Mouse (Mus musculus) neural tube, embryonic 14.5 days (tissue): ENCODE measurements at regions not wholly inside any gene's neighbourhood (a gene's known extent, or its start where the extent isn't known, plus 50 kb on each side); places are given as distances from the start of the nearest gene placed in this dataset.

Source experiments
- ATAC-seq: fragments of 200-750 bp; cut with Nextera tagmentation; 2 replicates; pipeline ENCODE4 v1.8.0; 2017; ENCODE audit warnings: low read depth, mild to moderate bottlenecking, moderate TSS enrichment, moderate library complexity
- H3K27ac ChIP-seq: fragments of 300-500 bp; sonication (generic); 2 replicates; pipeline ENCODE4 v1.5.1; 2014; ENCODE audit warnings: low read depth, mild to moderate bottlenecking, control low read depth, low read length, moderate library complexity, mixed read lengths
- H3K27me3 ChIP-seq: fragments of 300-500 bp; sonication (generic); 2 replicates; pipeline ENCODE4 v1.6.1; 2014; ENCODE audit warnings: low read length; ENCODE audit not compliant: control insufficient read depth, insufficient read depth
- H3K36me3 ChIP-seq: fragments of 300-500 bp; sonication (generic); 2 replicates; pipeline ENCODE4 v1.6.1; 2014; ENCODE audit warnings: low read length, mixed read lengths; ENCODE audit not compliant: control insufficient read depth, insufficient read depth
- H3K4me1 ChIP-seq: fragments of 300-500 bp; sonication (generic); 2 replicates; pipeline ENCODE4 v1.6.1; 2014; ENCODE audit warnings: low read length; ENCODE audit not compliant: control insufficient read depth, insufficient read depth
- H3K4me2 ChIP-seq: fragments of 300-500 bp; sonication (generic); 2 replicates; pipeline ENCODE4 v1.6.1; 2014; ENCODE audit warnings: mild to moderate bottlenecking, low read depth, low read length, control low read depth
- H3K4me3 ChIP-seq: fragments of 300-500 bp; sonication (generic); 2 replicates; pipeline ENCODE4 v1.5.1; 2014; ENCODE audit warnings: low read depth, low read length, control low read depth, mixed read lengths
- H3K9ac ChIP-seq: fragments of 300-500 bp; sonication (generic); replicated peaks from 2 replicates; pipeline ENCODE4 v1.6.1; 2014; ENCODE audit warnings: low read depth, mild to moderate bottlenecking, control low read depth, low read length, mixed read lengths
- H3K9me3 ChIP-seq: fragments of 300-500 bp; sonication (generic); 2 replicates; pipeline ENCODE4 v1.6.1; 2016; ENCODE audit warnings: low read length; ENCODE audit not compliant: control insufficient read depth
- WGBS: fragments of 180-500 bp; shearing (Covaris S2); extraction: QIAGEN DNeasy Blood & Tissue Kit; methylation state at CpG from one replicate; pipeline ENCODE4 v1.1.7; 2014; 5-methylcytosine and 5-hydroxymethylcytosine counted together

DNA sequence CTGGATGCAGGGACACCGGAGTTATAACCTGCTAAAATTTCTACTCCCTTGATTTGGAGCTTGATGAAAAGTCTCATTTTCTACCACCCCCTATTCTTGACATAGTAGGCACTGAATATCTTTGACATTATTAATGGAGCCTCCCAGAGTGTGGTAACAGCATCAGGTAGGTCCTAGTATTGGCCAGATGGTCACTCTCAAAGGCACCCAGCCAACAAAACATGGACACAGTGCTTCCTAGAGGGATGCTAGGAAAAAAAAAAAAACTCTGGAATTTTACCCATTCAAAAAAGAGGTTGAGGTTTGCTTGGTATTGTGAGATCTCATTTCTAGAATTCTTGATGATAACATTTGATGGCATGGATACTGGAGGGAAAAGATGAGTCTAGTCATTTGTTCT, 740.8 kb downstream of the Epm2a start:
- Histone ChIP-seq H3K9me3 (no peaks in the 10 kb centered on the region), H3K4me2 (no peak overlapping the region), H3K9ac (no peak overlapping the region), H3K27ac (no peak overlapping the region), H3K4me1 (no peaks in the 10 kb centered on the region), H3K4me3 (no peak overlapping the region), H3K36me3 (no peaks in the 10 kb centered on the region), H3K27me3 (no peaks in the 10 kb centered on the region)
- 91% methylated on average over 1 of the region's 1 CpGs for WGBS
- no peak for ATAC-seq

DNA sequence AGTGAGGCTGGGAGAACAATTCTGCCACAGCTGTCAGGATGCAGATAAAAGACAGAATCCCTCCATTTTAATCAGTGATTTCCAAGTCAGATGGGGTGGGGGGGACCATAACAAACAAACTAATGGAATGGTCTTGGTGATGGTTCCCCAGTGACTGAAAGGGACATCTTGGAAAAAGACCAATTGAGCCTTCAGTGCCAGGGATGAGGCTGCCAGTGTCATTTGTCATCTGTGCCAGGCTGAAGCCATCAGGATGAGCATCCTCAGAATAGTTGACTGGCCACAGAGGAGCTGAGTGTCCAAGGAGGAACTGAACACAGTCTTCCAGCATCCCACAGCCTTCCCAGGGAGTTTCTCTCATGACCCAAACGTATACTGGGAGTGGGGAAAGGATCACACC, 749.3 kb downstream of the Epm2a start:
- Histone ChIP-seq H3K27me3 (no peaks in the 10 kb centered on the region), H3K9me3 (no peaks in the 10 kb centered on the region), H3K4me3 (no peak overlapping the region), H3K36me3 (no peaks in the 10 kb centered on the region), H3K4me1 (no peaks in the 10 kb centered on the region), H3K9ac (no peak overlapping the region), H3K4me2 (no peak overlapping the region), H3K27ac (no peak overlapping the region)
- no peak for ATAC-seq
- 80% methylated on average over 1 of the region's 1 CpGs for WGBS

DNA sequence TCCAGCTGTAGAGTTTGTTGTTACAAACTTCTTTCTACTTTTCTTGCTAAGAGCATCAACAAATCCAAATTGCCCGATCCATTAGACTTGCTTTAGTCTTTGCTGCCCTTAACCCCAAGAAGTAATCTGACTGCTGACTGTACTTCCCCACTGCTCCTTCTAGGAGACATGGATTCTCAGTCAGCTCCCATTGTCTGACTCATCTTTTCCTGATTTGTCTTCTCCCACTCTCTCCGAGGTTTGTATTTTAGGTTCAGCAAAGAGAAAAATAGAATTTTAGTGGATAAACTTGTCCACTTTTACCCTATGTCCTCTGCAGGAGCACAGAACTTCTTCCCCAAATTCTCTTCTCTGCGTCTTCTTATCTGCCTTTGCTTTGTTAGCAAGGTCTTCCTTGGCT, 753.5 kb downstream of the Epm2a start:
- Histone ChIP-seq H3K9ac (no peak overlapping the region), H3K9me3 (no peaks in the 10 kb centered on the region; the same call in 1 of the 2 replicates), H3K4me2 (no peak overlapping the region), H3K27me3 (no peaks in the 10 kb centered on the region), H3K4me1 (no peaks in the 10 kb centered on the region), H3K27ac (no peak overlapping the region), H3K36me3 (no peaks in the 10 kb centered on the region), H3K4me3 (no peak overlapping the region)
- no peak for ATAC-seq
- 92% methylated on average over 3 of the region's 3 CpGs for WGBS

DNA sequence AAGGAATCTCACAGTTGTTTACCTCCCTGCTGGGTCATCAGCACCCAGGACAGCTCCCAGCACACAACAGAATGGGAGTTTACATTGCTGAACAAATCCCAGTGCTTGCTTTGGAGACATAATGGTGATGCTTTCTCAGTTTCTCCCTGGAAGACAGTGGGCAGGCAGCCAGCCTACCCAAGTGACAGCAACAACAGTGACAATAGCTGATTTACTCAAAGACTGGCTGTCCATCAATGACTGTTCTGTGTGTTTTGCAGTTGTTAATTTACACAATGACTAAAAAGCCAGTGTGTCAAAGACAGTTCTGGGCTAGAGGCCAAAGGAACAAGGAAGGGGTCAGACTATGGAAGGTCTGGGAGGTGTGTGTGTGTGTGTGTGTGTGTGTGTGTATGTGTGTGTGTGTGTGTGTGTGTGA, 762.2 kb downstream of the Utrn start:
- Histone ChIP-seq H3K27ac (no peak overlapping the region), H3K9ac (no peak overlapping the region), H3K27me3 (no peaks in the 10 kb centered on the region), H3K4me3 (no peak overlapping the region), H3K4me2 (no peak overlapping the region), H3K9me3 (no peaks in the 10 kb centered on the region), H3K4me1 (no peaks in the 10 kb centered on the region), H3K36me3 (no peaks in the 10 kb centered on the region)
- ATAC-seq, result peak; percentile 86; the same call in 1 of the 2 replicates

DNA sequence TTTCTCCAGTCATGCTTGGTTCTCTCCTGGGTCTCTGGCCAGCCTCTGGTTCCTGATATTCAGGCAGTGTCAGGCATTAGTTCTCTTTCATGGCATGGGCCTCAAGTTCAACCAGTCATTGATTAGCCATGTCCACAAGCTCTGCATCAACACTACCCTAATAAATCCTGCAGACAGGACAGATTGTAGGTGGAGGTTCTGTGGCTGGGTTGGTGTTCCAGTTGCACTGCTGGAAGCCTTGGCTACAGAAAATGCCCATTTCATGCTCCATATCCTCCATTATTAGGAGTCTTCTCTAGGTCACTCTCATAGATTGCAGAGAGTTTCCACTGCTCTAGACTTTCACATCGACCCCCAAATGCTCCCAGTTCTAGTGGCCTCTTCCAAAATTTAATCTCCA, 757.4 kb downstream of the Utrn start:
- H3K9me3 ChIP-seq, result no peaks in the 10 kb centered on the region
- WGBS, result 60% methylated on average over 1 of the region's 1 CpGs
- H3K27me3 ChIP-seq, result no peaks in the 10 kb centered on the region
- no peak overlapping the region for H3K9ac ChIP-seq
- no peak overlapping the region for H3K4me2 ChIP-seq
- no peak overlapping the region for H3K4me3 ChIP-seq
- no peak for ATAC-seq
- H3K36me3 ChIP-seq, result no peaks in the 10 kb centered on the region
- no peaks in the 10 kb centered on the region for H3K4me1 ChIP-seq
- H3K27ac ChIP-seq, result no peak overlapping the region

DNA sequence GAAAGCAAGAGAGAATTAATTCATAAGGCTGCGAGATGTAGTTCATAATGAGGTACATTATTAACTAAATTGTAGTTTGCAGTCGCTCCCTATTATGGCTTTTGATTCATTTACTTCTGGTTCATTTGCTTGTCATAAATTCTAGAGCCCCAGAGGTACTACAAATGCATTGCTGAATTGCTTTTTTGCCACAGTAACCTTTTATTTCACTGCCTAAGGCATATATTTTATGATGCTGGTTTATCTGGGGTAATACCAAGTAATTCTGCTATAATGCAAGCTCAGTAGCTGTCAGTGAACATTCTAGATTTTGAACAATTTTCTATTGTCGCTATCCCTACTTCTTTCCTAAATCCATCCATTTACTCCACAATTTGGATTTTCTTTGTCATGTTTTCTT, 753.4 kb downstream of the Utrn start:
- H3K4me2 ChIP-seq, result no peak overlapping the region
- H3K9ac ChIP-seq, result no peak overlapping the region
- no peaks in the 10 kb centered on the region for H3K36me3 ChIP-seq
- H3K4me3 ChIP-seq, result no peak overlapping the region
- H3K9me3 ChIP-seq, result no peaks in the 10 kb centered on the region
- 42% methylated on average over 3 of the region's 3 CpGs for WGBS
- H3K4me1 ChIP-seq, result no peaks in the 10 kb centered on the region
- no peak overlapping the region for H3K27ac ChIP-seq
- no peaks in the 10 kb centered on the region for H3K27me3 ChIP-seq
- ATAC-seq, result peak; percentile 70

DNA sequence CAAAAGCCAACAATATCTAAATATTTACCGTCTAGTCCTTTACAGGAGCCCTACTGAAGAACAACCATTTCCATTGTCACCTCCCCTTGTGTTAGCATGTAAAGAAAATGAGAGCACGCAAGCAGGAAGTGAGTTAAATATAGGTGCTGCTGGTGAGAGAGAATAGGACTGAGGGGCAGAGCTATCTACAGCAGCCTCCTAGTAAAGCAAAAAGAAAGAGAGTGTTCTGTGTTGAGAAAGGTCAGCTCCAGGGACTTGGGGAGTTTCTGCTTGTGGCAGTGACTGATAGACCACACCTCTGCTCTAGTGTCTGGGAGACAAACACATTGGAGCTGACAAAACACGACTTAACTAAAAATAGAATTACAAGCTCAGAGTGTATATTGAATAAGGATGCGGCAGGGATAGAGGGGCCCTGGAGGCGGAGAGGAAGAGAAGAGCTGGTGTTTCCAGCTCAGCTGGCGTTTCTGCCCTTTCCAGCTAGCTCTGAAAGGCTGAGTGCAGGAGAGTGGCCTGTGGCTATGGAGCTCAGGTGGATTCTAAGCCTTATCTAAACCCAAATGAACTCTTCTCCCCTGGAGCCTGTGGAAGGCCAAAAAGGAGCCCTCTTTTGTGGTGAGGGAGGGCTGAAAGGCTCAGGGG, 752.4 kb downstream of the Utrn start:
- Histone ChIP-seq H3K4me1 (no peaks in the 10 kb centered on the region), H3K36me3 (no peaks in the 10 kb centered on the region), H3K9me3 (no peaks in the 10 kb centered on the region), H3K9ac (no peak overlapping the region), H3K4me2 (no peak overlapping the region), H3K27ac (no peak overlapping the region), H3K4me3 (no peak overlapping the region), H3K27me3 (no peaks in the 10 kb centered on the region)
- WGBS, result 55% methylated on average over 6 of the region's 6 CpGs
- ATAC-seq, result peak; percentile 30; the same call in 1 of the 2 replicates

DNA sequence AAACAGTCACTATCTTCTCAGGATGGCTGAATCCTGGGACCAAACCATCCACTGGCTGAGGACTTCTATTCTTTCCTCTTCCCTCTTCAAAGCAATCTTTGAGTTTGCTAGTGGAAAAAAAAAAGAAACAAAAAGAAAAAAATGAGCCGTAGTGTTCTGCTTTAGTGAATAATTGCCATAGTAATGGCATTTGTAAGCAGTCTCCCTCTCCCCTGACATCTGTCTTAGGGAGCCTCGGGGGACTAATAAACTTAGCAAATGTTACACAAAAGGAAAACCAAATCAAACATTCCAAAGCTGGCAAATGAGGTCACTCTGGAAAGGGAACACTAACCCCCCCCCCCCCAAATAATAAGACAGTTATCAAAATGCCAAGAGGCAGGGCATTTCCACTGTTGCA, 744.9 kb downstream of the Utrn start:
- no peak overlapping the region for H3K9ac ChIP-seq
- WGBS, result 24% methylated on average over 2 of the region's 2 CpGs
- no peaks in the 10 kb centered on the region for H3K27me3 ChIP-seq
- H3K9me3 ChIP-seq, result no peaks in the 10 kb centered on the region
- H3K4me2 ChIP-seq, result no peak overlapping the region
- ATAC-seq, result peak; percentile 63; the same call in 1 of the 2 replicates
- no peak overlapping the region for H3K4me3 ChIP-seq
- H3K27ac ChIP-seq, result no peak overlapping the region
- H3K4me1 ChIP-seq, result no peaks in the 10 kb centered on the region
- no peaks in the 10 kb centered on the region for H3K36me3 ChIP-seq

DNA sequence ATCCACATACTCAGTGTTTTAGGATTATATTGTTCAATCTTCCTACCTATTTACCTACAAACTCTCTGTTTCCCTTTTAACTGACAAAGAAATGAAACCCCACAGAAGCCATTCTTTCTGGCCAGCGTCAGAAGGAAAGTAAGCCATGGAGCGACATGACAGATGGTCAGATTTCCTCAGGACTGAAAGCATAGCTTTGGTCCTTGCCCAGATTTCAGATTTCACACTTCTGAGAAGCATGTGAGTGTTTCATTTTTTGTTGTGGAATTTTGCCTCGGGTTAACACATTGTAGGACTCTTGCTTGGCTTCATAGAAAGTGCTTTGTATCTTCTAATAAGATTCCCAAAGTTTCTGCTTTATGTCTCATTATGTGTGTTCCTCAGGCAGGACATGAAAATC, 739.7 kb downstream of the Utrn start:
- 72% methylated on average over 3 of the region's 3 CpGs for WGBS
- no peak overlapping the region for H3K27ac ChIP-seq
- no peaks in the 10 kb centered on the region for H3K4me1 ChIP-seq
- H3K4me2 ChIP-seq, result no peak overlapping the region
- ATAC-seq, result no peak
- H3K4me3 ChIP-seq, result no peak overlapping the region
- no peak overlapping the region for H3K9ac ChIP-seq
- no peaks in the 10 kb centered on the region for H3K27me3 ChIP-seq
- H3K9me3 ChIP-seq, result no peaks in the 10 kb centered on the region
- no peaks in the 10 kb centered on the region for H3K36me3 ChIP-seq
